ENCODE assay signal across 17 mouse cellular contexts in the genomic region with DNA sequence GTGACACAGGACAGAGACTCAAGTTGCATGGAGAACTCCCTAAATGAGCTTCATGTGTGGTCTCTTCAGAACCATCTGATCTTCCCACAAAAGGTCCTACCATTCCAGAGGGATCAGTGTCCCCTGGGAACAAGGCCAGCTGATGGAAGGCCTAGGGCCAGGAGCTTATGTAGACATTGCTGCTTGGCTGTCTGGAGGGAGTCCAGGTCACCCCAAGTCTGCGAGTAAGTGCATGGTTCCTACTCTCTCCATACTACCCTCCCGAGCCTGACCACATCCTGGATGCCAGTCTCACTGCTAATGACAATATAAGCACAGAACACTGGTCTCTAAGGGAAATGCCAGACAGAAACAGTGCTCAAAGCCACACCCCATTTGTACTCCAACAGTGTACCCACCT. TPM values are rescaled to one million over a fixed set of nuclear protein-coding genes. Genes with fewer than 3 reads are reported as not detected.
A peak's percentile ranks its signal among the peaks of the same experiment; 100 is the strongest.
DNase-seq lines count a peak whose midpoint lies in the region; ATAC-seq and TF ChIP-seq lines count a peak whose summit lies in the region.
"Had no signal": no experiment of that assay in that cellular context is flagged by ENCODE, and none has a peak within 500 bp of the region (broad histone marks: within the 10 kb centered on the region; RNA-seq: fewer than 3 reads in every experiment).

No protein-coding gene starts in this region.

- no peaks in the 10 kb centered on the region for H3K36me3 ChIP-seq in kidney, postnatal 0 days (ENCODE audit: insufficient read depth, low read length)
- H3K36me3 ChIP-seq in kidney, adult 2 months (ENCODE audit: control insufficient read depth, insufficient read depth, low read length), result no peaks in the 10 kb centered on the region
- H3K36me3 ChIP-seq in intestine, embryonic 16.5 days (ENCODE audit: control insufficient read depth, insufficient read depth, low read length), result no peaks in the 10 kb centered on the region
- H3K36me3 ChIP-seq in stomach, postnatal 0 days (ENCODE audit: control insufficient read depth, insufficient read depth, low read length), result no peaks in the 10 kb centered on the region
- H3K36me3 ChIP-seq: hindbrain, embryonic 12.5 days; limb, embryonic 15.5 days; midbrain, embryonic 12.5 days had no signal

- peak; percentile 24 for DNase-seq in kidney, postnatal 0 days (ENCODE audit: low spot score)
- no peak for DNase-seq in kidney, adult 2 months
- DNase-seq in urinary bladder, postnatal 14 days (ENCODE audit: low spot score), result peak; percentile 38
- no peak for DNase-seq in urinary bladder, postnatal 36 days (ENCODE audit: low spot score in 2 of 2)
- no peak for DNase-seq in stomach, postnatal 0 days (ENCODE audit: low spot score)
- no peak for DNase-seq in yolk sac, embryonic 10.5 days (ENCODE audit: low spot score)
- no peak for DNase-seq in layer of hippocampus, postnatal 14 days (ENCODE audit: low spot score in 2 of 2)
- DNase-seq: cerebellum, adult 9-11 months; lung, adult 18-20 months had no signal

- peak; percentile 29; the same call in 1 of the 2 replicates for ATAC-seq in kidney, postnatal 0 days (replicated peaks; ENCODE audit: low FRiP score, low read depth)
- peak; percentile 34 for ATAC-seq in intestine, embryonic 16.5 days
- peak; percentile 22; the same call in 1 of the 2 replicates for ATAC-seq in stomach, postnatal 0 days (ENCODE audit: low FRiP score, low TSS enrichment)
- ATAC-seq: activated CD4-positive, CD25-positive, alpha-beta regulatory T cell, adult 4 months; forebrain, embryonic 16.5 days had no signal

- 53% methylated on average over 2 of the region's 2 CpGs for WGBS in kidney, postnatal 0 days
- 57% methylated on average over 2 of the region's 2 CpGs for WGBS in kidney, adult 2 months
- WGBS in intestine, embryonic 16.5 days, result 30% methylated on average over 2 of the region's 2 CpGs
- WGBS in stomach, postnatal 0 days, result 20% methylated on average over 2 of the region's 2 CpGs

- peak overlapping the region; percentile 73; the same call in 1 of the 2 replicates for H3K27ac ChIP-seq in kidney, postnatal 0 days
- no peak overlapping the region for H3K27ac ChIP-seq in kidney, adult 2 months (ENCODE audit: insufficient read depth, low read depth, low read length)
- H3K27ac ChIP-seq in intestine, embryonic 16.5 days (ENCODE audit: low read length), result peak overlapping the region; percentile 29; the same call in 1 of the 2 replicates
- peak overlapping the region; percentile 59 for H3K27ac ChIP-seq in stomach, postnatal 0 days (replicated peaks)
- H3K27ac ChIP-seq: hindbrain, embryonic 12.5 days; limb, embryonic 15.5 days; midbrain, embryonic 12.5 days had no signal

- H3K9me3 ChIP-seq in kidney, postnatal 0 days (replicated peaks; ENCODE audit: low read length), result no peaks in the 10 kb centered on the region
- H3K9me3 ChIP-seq in intestine, embryonic 16.5 days (ENCODE audit: control insufficient read depth, low read length), result no peaks in the 10 kb centered on the region
- H3K9me3 ChIP-seq in stomach, postnatal 0 days (ENCODE audit: control insufficient read depth, low read length), result no peaks in the 10 kb centered on the region
- H3K9me3 ChIP-seq: hindbrain, embryonic 12.5 days; limb, embryonic 15.5 days; midbrain, embryonic 12.5 days had no signal

- no peak overlapping the region for H3K4me2 ChIP-seq in kidney, postnatal 0 days (ENCODE audit: low read length)
- no peak overlapping the region for H3K4me2 ChIP-seq in intestine, embryonic 16.5 days (ENCODE audit: low read depth, low read length)
- no peak overlapping the region for H3K4me2 ChIP-seq in stomach, postnatal 0 days (replicated peaks; ENCODE audit: low read depth)
- H3K4me2 ChIP-seq: hindbrain, embryonic 12.5 days; limb, embryonic 15.5 days; midbrain, embryonic 12.5 days had no signal

- no peaks in the 10 kb centered on the region for H3K27me3 ChIP-seq in kidney, postnatal 0 days (ENCODE audit: insufficient read depth, low read length)
- no peaks in the 10 kb centered on the region for H3K27me3 ChIP-seq in kidney, adult 2 months (replicated peaks; ENCODE audit: control insufficient read depth, insufficient read depth, low read length)
- no peaks in the 10 kb centered on the region for H3K27me3 ChIP-seq in intestine, embryonic 16.5 days (replicated peaks; ENCODE audit: control insufficient read depth, insufficient read depth, low read length)
- no peaks in the 10 kb centered on the region for H3K27me3 ChIP-seq in stomach, postnatal 0 days (ENCODE audit: control insufficient read depth, insufficient read depth, low read length)
- H3K27me3 ChIP-seq: hindbrain, embryonic 12.5 days; limb, embryonic 15.5 days; midbrain, embryonic 12.5 days had no signal

- no peak for TF ChIP-seq POLR2A in kidney, adult 2 months (IDR thresholded peaks at IDR 0.05; ENCODE audit: low read depth, low read length)

- no peak for TF ChIP-seq CTCF in kidney, postnatal 0 days (IDR thresholded peaks at IDR 0.05; ENCODE audit: low read depth)
- TF ChIP-seq CTCF in kidney, adult 2 months (conservative IDR thresholded peaks at IDR 0.05; ENCODE audit: insufficient read depth, insufficient read length, low read depth, low read length), result no peak
- no peak for TF ChIP-seq CTCF in stomach, postnatal 0 days (IDR thresholded peaks at IDR 0.05; ENCODE audit: low read depth)

- no peak for TF ChIP-seq EP300 in stomach, postnatal 0 days (optimal IDR thresholded peaks at IDR 0.05)

- H3K4me1 ChIP-seq in kidney, postnatal 0 days (replicated peaks; ENCODE audit: insufficient read depth, low read length), result no peaks in the 10 kb centered on the region; the same call in none of the 2 replicates
- no peaks in the 10 kb centered on the region; the same call in 1 of the 2 replicates for H3K4me1 ChIP-seq in kidney, adult 2 months (ENCODE audit: control insufficient read depth, insufficient read depth, low read length)
- peaks cover 20% of the 10 kb centered on the region for H3K4me1 ChIP-seq in intestine, embryonic 16.5 days (ENCODE audit: control insufficient read depth, insufficient read depth, low read length)
- peaks cover 2% of the 10 kb centered on the region for H3K4me1 ChIP-seq in stomach, postnatal 0 days (replicated peaks; ENCODE audit: control insufficient read depth, insufficient read depth)
- H3K4me1 ChIP-seq: midbrain, embryonic 12.5 days had no signal

- H3K9ac ChIP-seq in kidney, postnatal 0 days (ENCODE audit: low read depth, low read length), result no peak overlapping the region
- no peak overlapping the region for H3K9ac ChIP-seq in intestine, embryonic 16.5 days (ENCODE audit: low read depth, low read length)
- no peak overlapping the region for H3K9ac ChIP-seq in stomach, postnatal 0 days (ENCODE audit: low read length)
- H3K9ac ChIP-seq: hindbrain, embryonic 12.5 days; limb, embryonic 15.5 days; midbrain, embryonic 12.5 days had no signal

- H3K4me3 ChIP-seq in kidney, postnatal 0 days (replicated peaks; ENCODE audit: low read depth, low read length), result no peak overlapping the region
- no peak overlapping the region for H3K4me3 ChIP-seq in kidney, adult 2 months (ENCODE audit: insufficient read depth, low read depth, low read length)
- no peak overlapping the region for H3K4me3 ChIP-seq in intestine, embryonic 16.5 days (ENCODE audit: low read length)
- no peak overlapping the region for H3K4me3 ChIP-seq in stomach, postnatal 0 days (ENCODE audit: low read depth, low read length)
- H3K4me3 ChIP-seq: erythroblast, embryonic 14.5 days; gastrocnemius, adult 2 months; hindbrain, embryonic 12.5 days; limb, embryonic 15.5 days; midbrain, embryonic 12.5 days had no signal

RNA-seq across cellular contexts. Expression of gene Ctbp2, which starts 38.0 kb away (rescaled TPM):
- polyA plus RNA-seq in kidney, postnatal 0 days (2015; fragmentation: Nextera tagmentation; extraction: Ambion mirVana), result 89.1 and 95.9 TPM in 2 replicates
- polyA plus RNA-seq in kidney, adult 2 months (2012; rRNA removed), result 48.6 and 57.5 TPM in 2 replicates
- polyA plus RNA-seq in intestine, embryonic 16.5 days (2015; fragmentation: Nextera tagmentation; extraction: Ambion mirVana), result 78.3 and 80.2 TPM in 2 replicates
- 48.6 and 55.6 TPM in 2 replicates for polyA plus RNA-seq in stomach, postnatal 0 days (2015; fragmentation: Nextera tagmentation; extraction: Ambion mirVana)
- total RNA-seq in layer of hippocampus, postnatal 14 days (2021), result 10 to 100 TPM; 46.4 to 52.1 TPM

RNA-seq across cellular contexts. Expression of gene Fgfr2, which starts 39.0 kb away (rescaled TPM):
- 79.8 and 88.6 TPM in 2 replicates for polyA plus RNA-seq in kidney, postnatal 0 days (2015; fragmentation: Nextera tagmentation; extraction: Ambion mirVana)
- polyA plus RNA-seq in kidney, adult 2 months (2012; rRNA removed), result 14.8 and 15.3 TPM in 2 replicates
- polyA plus RNA-seq in intestine, embryonic 16.5 days (2015; fragmentation: Nextera tagmentation; extraction: Ambion mirVana), result 47.3 and 47.6 TPM in 2 replicates
- polyA plus RNA-seq in stomach, postnatal 0 days (2015; fragmentation: Nextera tagmentation; extraction: Ambion mirVana), result 60.8 and 67.1 TPM in 2 replicates
- 10 to 100 TPM; 38.3 to 40.2 TPM for total RNA-seq in layer of hippocampus, postnatal 14 days (2021)
- polyA plus RNA-seq: activated CD4-positive, CD25-positive, alpha-beta regulatory T cell, adult 4 months; erythroblast, embryonic 14.5 days had no signal

Comparison
In these comparisons a context has a peak if more than half of its experiments do, and no peak if none do; other contexts are left out.
1. DNase-seq: peak in kidney, postnatal 0 days (single experiment) and urinary bladder, postnatal 14 days (single experiment); none in kidney, adult 2 months (single experiment), urinary bladder, postnatal 36 days (0 of 2), stomach, postnatal 0 days (single experiment), yolk sac, embryonic 10.5 days (single experiment) and layer of hippocampus, postnatal 14 days (0 of 2).
2. Peak in every context shown above with its lines, with median percentiles within 50 percentile points of each other: ATAC-seq.